Mouse (Mus musculus) E14TG2a.4 (cell line): ENCODE data around the gene Amy2a1.

Experiments
- CTCF ChIP-seq: conservative IDR thresholded peaks from 2 replicates; pipeline ENCODE4 v1.5.1; 2014; ENCODE audit warnings: low read length
- NANOG ChIP-seq: IDR thresholded peaks from 2 replicates; pipeline ENCODE4 v1.6.1; 2014; ENCODE audit warnings: borderline replicate concordance, low read length, mixed read lengths

GRCm38 (mm10) chr3:113574578-113574977 is 42.4 kb upstream of the Amy2a1 start:
- TF ChIP-seq CTCF (no peak), NANOG (no peak)
